In the genomic region with DNA sequence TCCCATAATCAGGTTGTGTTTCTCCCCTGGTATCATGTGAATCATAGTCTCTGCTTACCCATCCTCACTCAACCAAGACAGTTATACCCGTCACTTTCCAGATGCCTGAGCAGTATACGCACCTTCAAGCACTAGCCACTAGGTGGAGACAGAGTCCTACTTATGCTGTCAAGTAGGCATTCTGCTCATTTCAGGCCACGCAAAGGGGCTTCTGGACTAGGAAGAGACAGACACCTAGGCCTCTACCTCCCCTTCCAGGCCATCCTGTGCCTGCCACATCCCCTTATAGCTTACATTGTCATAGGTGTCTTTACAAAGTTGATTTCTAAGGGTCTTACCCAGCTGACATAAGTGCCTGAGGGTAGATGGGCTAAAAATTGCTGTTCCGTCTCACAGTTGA, we compare ENCODE assay signal across 9 mouse cellular contexts. TPM values are rescaled to one million over a fixed set of nuclear protein-coding genes. Genes with fewer than 3 reads are reported as not detected.
DNase-seq lines count a peak whose midpoint lies in the region; ATAC-seq lines count a peak whose summit lies in the region.
"Had no signal": no experiment of that assay in that cellular context is flagged by ENCODE, and none has a peak within 500 bp of the region (broad histone marks: within the 10 kb centered on the region; RNA-seq: fewer than 3 reads in every experiment).

No protein-coding gene starts in this region.

- no peaks in the 10 kb centered on the region for H3K9me3 ChIP-seq in intestine, embryonic 15.5 days
- no peaks in the 10 kb centered on the region for H3K9me3 ChIP-seq in midbrain, embryonic 15.5 days

- H3K36me3 ChIP-seq in intestine, embryonic 15.5 days: no peaks in the 10 kb centered on the region
- H3K36me3 ChIP-seq in midbrain, embryonic 15.5 days (replicated peaks): no peaks in the 10 kb centered on the region
- H3K36me3 ChIP-seq: embryonic facial prominence, embryonic 12.5 days had no signal

- H3K4me2 ChIP-seq in intestine, embryonic 15.5 days (replicated peaks): no peak overlapping the region
- no peak overlapping the region for H3K4me2 ChIP-seq in midbrain, embryonic 15.5 days
- H3K4me2 ChIP-seq: embryonic facial prominence, embryonic 12.5 days had no signal

- no peak overlapping the region for H3K4me3 ChIP-seq in intestine, embryonic 15.5 days (replicated peaks)
- H3K4me3 ChIP-seq in midbrain, embryonic 15.5 days: no peak overlapping the region
- H3K4me3 ChIP-seq: embryonic facial prominence, embryonic 12.5 days had no signal

- H3K9ac ChIP-seq in intestine, embryonic 15.5 days: no peak overlapping the region
- H3K9ac ChIP-seq in midbrain, embryonic 15.5 days: no peak overlapping the region
- H3K9ac ChIP-seq: embryonic facial prominence, embryonic 12.5 days had no signal

- peak; percentile 73 for DNase-seq in urinary bladder, postnatal 14 days (ENCODE audit: low spot score)
- no peak for DNase-seq in urinary bladder, postnatal 10 days (ENCODE audit: low spot score)
- peak; percentile 64 for DNase-seq in cerebellum, adult 8-10 months
- peak; percentile 79 to 84 for DNase-seq in left cerebral cortex, postnatal 25 days (ENCODE audit: low spot score in 2 of 2)
- DNase-seq in spleen, postnatal 36 days (ENCODE audit: low spot score in 2 of 2): peak; percentile 14 to 35

- intact Hi-C loops in left cerebral cortex, postnatal 25 days (cut with DNase I): loop anchor here (1.0 to 10.0 kb wide), 7 partner anchors 76 to 839 kb away; partner anchors contain the start of gene Ttc12

- peaks cover 14% of the 10 kb centered on the region for H3K4me1 ChIP-seq in intestine, embryonic 15.5 days (replicated peaks)
- peaks cover 32% of the 10 kb centered on the region for H3K4me1 ChIP-seq in midbrain, embryonic 15.5 days

- H3K27me3 ChIP-seq in intestine, embryonic 15.5 days (replicated peaks): peaks cover 5% of the 10 kb centered on the region; the same call in 1 of the 2 replicates
- no peaks in the 10 kb centered on the region for H3K27me3 ChIP-seq in midbrain, embryonic 15.5 days (replicated peaks)

- WGBS in intestine, embryonic 15.5 days: 25% methylated on average over 4 of the region's 4 CpGs
- 19% methylated on average over 4 of the region's 4 CpGs for WGBS in midbrain, embryonic 15.5 days

- ATAC-seq in frontal cortex, adult (ENCODE audit: low TSS enrichment): peak; percentile 69
- ATAC-seq in intestine, embryonic 15.5 days: peak; percentile 47; the same call in 1 of the 2 replicates
- ATAC-seq in midbrain, embryonic 15.5 days (replicated peaks): peak; percentile 62; the same call in 1 of the 2 replicates

- H3K27ac ChIP-seq in intestine, embryonic 15.5 days: no peak overlapping the region
- H3K27ac ChIP-seq in midbrain, embryonic 15.5 days: no peak overlapping the region
- H3K27ac ChIP-seq: embryonic facial prominence, embryonic 12.5 days had no signal

RNA-seq across cellular contexts. Expression of gene Nnmt, which starts 41.3 kb away (rescaled TPM):
- 3.0 and 3.5 TPM in 2 replicates for polyA plus RNA-seq in intestine, embryonic 15.5 days (2015; fragmentation: Nextera tagmentation; extraction: Ambion mirVana)
- 1 to 10 TPM; 1.1 to 1.2 TPM for total RNA-seq in left cerebral cortex, postnatal 25 days (2021)
- 1.4 and 2.4 TPM in 2 replicates for polyA plus RNA-seq in midbrain, embryonic 15.5 days (2015; fragmentation: Nextera tagmentation; extraction: Ambion mirVana)
